Mouse (Mus musculus): ENCODE measurements around the gene Esm1. TPM values are rescaled to one million over a fixed set of nuclear protein-coding genes. Genes with fewer than 3 reads are reported as not detected.

The Esm1 gene
- total RNA-seq, 1 experiment: not detected

GRCm38 (mm10) chr13:113259237-113259636, 49.8 kb downstream of the Esm1 start:
- H3K36me3 ChIP-seq (ENCODE audit: control insufficient read depth, insufficient read depth, low read length, poor library complexity, severe bottlenecking): no peaks in the 10 kb centered on the region
- no peak overlapping the region for H3K4me3 ChIP-seq (ENCODE audit: insufficient read depth in 1 of 2, low read depth in 1 of 2, low read length in 2 of 2, poor library complexity in 1 of 2, severe bottlenecking in 1 of 2)
- H3K9me3 ChIP-seq (ENCODE audit: control insufficient read depth, insufficient read depth, low read depth, low read length): no peaks in the 10 kb centered on the region
- H3K9ac ChIP-seq (ENCODE audit: insufficient read depth, low read depth, low read length, poor library complexity, severe bottlenecking): no peak overlapping the region
- no peak for TF ChIP-seq MAFK (IDR thresholded peaks at IDR 0.05; ENCODE audit: insufficient read depth, low read depth, low read length)
- TF ChIP-seq ZNF384 (IDR thresholded peaks at IDR 0.05; ENCODE audit: low read depth, low read length): no peak
- no peak for TF ChIP-seq ZC3H11A (IDR thresholded peaks at IDR 0.05; ENCODE audit: borderline replicate concordance, low read depth, low read length)
- TF ChIP-seq HCFC1 (IDR thresholded peaks at IDR 0.05; ENCODE audit: borderline replicate concordance, insufficient read depth, low read length): no peak
- TF ChIP-seq CHD2 (IDR thresholded peaks at IDR 0.05; ENCODE audit: low read depth, low read length): no peak
- no peak for DNase-seq (ENCODE audit: low read depth, low spot score)
- 0 out of 4 replicates have a peak, but pooled peaks cover 0 to 2% of the 10 kb centered on the region in 2 experiments for H3K4me1 ChIP-seq (ENCODE audit: control insufficient read depth in 2 of 2, insufficient read depth in 2 of 2, low read length in 2 of 2, poor library complexity in 1 of 2)
- no peak overlapping the region for H3K27ac ChIP-seq (ENCODE audit: insufficient read depth, low read depth, low read length, poor library complexity, severe bottlenecking)
- in situ Hi-C loops (cut with MboI; ENCODE audit: low sequenced_read_pairs in 2 of 2, unreplicated experiment in 2 of 2): loop anchor here (10.0 to 25.0 kb wide), 2 partner anchors 197 to 214 kb away; partner anchors contain the start of gene Gpx8 (in 1 of the 2)

DNA sequence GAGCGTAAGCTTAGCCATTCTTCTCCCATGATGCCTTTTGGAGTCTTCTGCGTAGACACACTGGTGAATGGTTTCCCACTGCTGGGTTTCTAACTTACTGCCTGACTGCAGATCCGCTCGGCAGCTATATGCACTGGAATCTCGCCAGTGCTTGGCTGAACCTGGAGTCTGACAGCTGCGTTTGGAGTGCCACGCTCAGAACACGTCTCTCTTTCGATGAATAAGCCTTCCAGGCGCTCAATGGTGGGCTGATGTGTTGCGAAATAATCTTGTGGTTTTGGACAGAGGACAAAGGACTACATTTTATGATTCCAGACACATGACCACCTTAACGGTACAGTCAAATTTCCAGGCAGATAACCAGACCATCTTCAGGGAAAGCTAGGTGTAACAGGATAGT, 53.4 kb downstream of the Esm1 start:
- in situ Hi-C loops (cut with MboI; ENCODE audit: low sequenced_read_pairs in 2 of 2, unreplicated experiment in 2 of 2): loop anchor here in 1 of 2 experiments (25.0 kb wide), 1 partner anchor 201 kb away; no protein-coding TSS in a partner anchor
- DNase-seq (ENCODE audit: low read depth, low spot score): no peak
- H3K36me3 ChIP-seq (ENCODE audit: control insufficient read depth, insufficient read depth, low read length, poor library complexity, severe bottlenecking): no peaks in the 10 kb centered on the region
- H3K9me3 ChIP-seq (ENCODE audit: control insufficient read depth, insufficient read depth, low read depth, low read length): no peaks in the 10 kb centered on the region
- TF ChIP-seq MAFK (IDR thresholded peaks at IDR 0.05; ENCODE audit: insufficient read depth, low read depth, low read length) (no peak), ZC3H11A (IDR thresholded peaks at IDR 0.05; ENCODE audit: borderline replicate concordance, low read depth, low read length) (no peak), HCFC1 (IDR thresholded peaks at IDR 0.05; ENCODE audit: borderline replicate concordance, insufficient read depth, low read length) (no peak), ZNF384 (IDR thresholded peaks at IDR 0.05; ENCODE audit: low read depth, low read length) (no peak), CHD2 (IDR thresholded peaks at IDR 0.05; ENCODE audit: low read depth, low read length) (no peak)
- H3K9ac ChIP-seq (ENCODE audit: insufficient read depth, low read depth, low read length, poor library complexity, severe bottlenecking): no peak overlapping the region
- peaks cover 2% of the 10 kb centered on the region in 2 experiments; a peak in 1 of 4 replicates for H3K4me1 ChIP-seq (ENCODE audit: control insufficient read depth in 2 of 2, insufficient read depth in 2 of 2, low read length in 2 of 2, poor library complexity in 1 of 2)
- H3K27ac ChIP-seq (ENCODE audit: insufficient read depth, low read depth, low read length, poor library complexity, severe bottlenecking): no peak overlapping the region
- H3K4me3 ChIP-seq (ENCODE audit: insufficient read depth in 1 of 2, low read depth in 1 of 2, low read length in 2 of 2, poor library complexity in 1 of 2, severe bottlenecking in 1 of 2): no peak overlapping the region

GRCm38 (mm10) chr13:113265257-113265656, 55.8 kb downstream of the Esm1 start:
- H3K36me3 ChIP-seq (ENCODE audit: control insufficient read depth, insufficient read depth, low read length, poor library complexity, severe bottlenecking): no peaks in the 10 kb centered on the region
- H3K27ac ChIP-seq (ENCODE audit: insufficient read depth, low read depth, low read length, poor library complexity, severe bottlenecking): no peak overlapping the region
- no peak overlapping the region for H3K9ac ChIP-seq (ENCODE audit: insufficient read depth, low read depth, low read length, poor library complexity, severe bottlenecking)
- no peak for DNase-seq (ENCODE audit: low read depth, low spot score)
- TF ChIP-seq HCFC1 (IDR thresholded peaks at IDR 0.05; ENCODE audit: borderline replicate concordance, insufficient read depth, low read length) (no peak), ZNF384 (IDR thresholded peaks at IDR 0.05; ENCODE audit: low read depth, low read length) (no peak), ZC3H11A (IDR thresholded peaks at IDR 0.05; ENCODE audit: borderline replicate concordance, low read depth, low read length) (peak; percentile 80), CHD2 (IDR thresholded peaks at IDR 0.05; ENCODE audit: low read depth, low read length) (no peak)
- in situ Hi-C loops (cut with MboI; ENCODE audit: low sequenced_read_pairs in 2 of 2, unreplicated experiment in 2 of 2): loop anchor here in 1 of 2 experiments (25.0 kb wide), 1 partner anchor 203 kb away; no protein-coding TSS in a partner anchor
- H3K4me3 ChIP-seq (ENCODE audit: insufficient read depth in 1 of 2, low read depth in 1 of 2, low read length in 2 of 2, poor library complexity in 1 of 2, severe bottlenecking in 1 of 2): no peak overlapping the region
- H3K4me1 ChIP-seq (ENCODE audit: control insufficient read depth in 2 of 2, insufficient read depth in 2 of 2, low read length in 2 of 2, poor library complexity in 1 of 2): peaks cover 2% of the 10 kb centered on the region in 2 experiments; a peak in 1 of 4 replicates
- H3K9me3 ChIP-seq (ENCODE audit: control insufficient read depth, insufficient read depth, low read depth, low read length): no peaks in the 10 kb centered on the region

DNA sequence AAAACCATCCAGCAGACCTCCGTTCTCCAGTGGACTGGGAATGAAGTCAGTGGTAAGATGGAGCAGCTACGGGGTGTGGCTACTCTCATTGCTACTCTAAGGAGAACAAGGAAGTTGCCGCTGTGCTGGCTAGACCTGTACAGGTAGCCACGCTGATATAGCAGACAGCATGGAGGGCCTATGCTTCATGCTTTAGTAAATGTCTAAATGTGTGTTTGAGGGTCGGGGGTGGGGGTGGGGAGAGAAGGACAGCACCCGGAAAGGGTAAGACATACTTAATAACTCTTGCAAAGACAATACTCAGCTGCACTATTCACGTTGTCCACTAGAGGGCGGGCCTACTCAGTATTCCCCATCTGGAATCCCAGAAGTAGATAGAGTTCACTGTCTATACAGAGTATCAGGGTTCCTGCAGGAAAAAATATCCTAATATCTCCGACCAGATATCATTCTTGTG, 57.1 kb downstream of the Esm1 start:
- Histone ChIP-seq H3K9ac (ENCODE audit: insufficient read depth, low read depth, low read length, poor library complexity, severe bottlenecking) (no peak overlapping the region), H3K4me1 (ENCODE audit: control insufficient read depth in 2 of 2, insufficient read depth in 2 of 2, low read length in 2 of 2, poor library complexity in 1 of 2) (peaks cover 2% of the 10 kb centered on the region in 2 experiments; a peak in 1 of 4 replicates), H3K36me3 (ENCODE audit: control insufficient read depth, insufficient read depth, low read length, poor library complexity, severe bottlenecking) (no peaks in the 10 kb centered on the region), H3K9me3 (ENCODE audit: control insufficient read depth, insufficient read depth, low read depth, low read length) (no peaks in the 10 kb centered on the region), H3K27ac (ENCODE audit: insufficient read depth, low read depth, low read length, poor library complexity, severe bottlenecking) (no peak overlapping the region), H3K4me3 (ENCODE audit: insufficient read depth in 1 of 2, low read depth in 1 of 2, low read length in 2 of 2, poor library complexity in 1 of 2, severe bottlenecking in 1 of 2) (no peak overlapping the region)
- DNase-seq (ENCODE audit: low read depth, low spot score): peak; percentile 69
- in situ Hi-C loops (cut with MboI; ENCODE audit: low sequenced_read_pairs in 2 of 2, unreplicated experiment in 2 of 2): loop anchor here in 1 of 2 experiments (25.0 kb wide), 1 partner anchor 204 kb away; no protein-coding TSS in a partner anchor
- TF ChIP-seq ZC3H11A (IDR thresholded peaks at IDR 0.05; ENCODE audit: borderline replicate concordance, low read depth, low read length): 0 out of 2 replicates have a peak, but pooled peaks have one; percentile 6
- no peak for TF ChIP-seq HCFC1 (IDR thresholded peaks at IDR 0.05; ENCODE audit: borderline replicate concordance, insufficient read depth, low read length)
- TF ChIP-seq CHD2 (IDR thresholded peaks at IDR 0.05; ENCODE audit: low read depth, low read length): no peak
